Mouse (Mus musculus) v-Abl transformed pro-B cells (cell line): ENCODE measurements around the gene Gm32742.

Experiments
- in situ Hi-C, 2 experiments: fragments of 400-800 bp; cut with MboI; formaldehyde crosslinking; loops; one replicate each; pipeline ENCODE4 v1.15.1; 2025; ENCODE audit not compliant: unreplicated experiment in 2 of 2

The Gm32742 gene

GRCm38 (mm10) chr9:51165312-51166180 is at the start of gene Gm32742:
TSS of gene Gm32742 (minus strand) at chr9:51165517.
- in situ Hi-C loops = loop anchor here (25.0 kb wide), 1 partner anchor 922 kb away; no protein-coding TSS in a partner anchor

- in situ Hi-C loops = loop anchor here (5.0 kb wide), 1 partner anchor 36 kb away; no protein-coding TSS in a partner anchor
Measured at GRCm38 (mm10) chr9:51213729-51214237, 48.5 kb upstream of the Gm32742 start.

DNA sequence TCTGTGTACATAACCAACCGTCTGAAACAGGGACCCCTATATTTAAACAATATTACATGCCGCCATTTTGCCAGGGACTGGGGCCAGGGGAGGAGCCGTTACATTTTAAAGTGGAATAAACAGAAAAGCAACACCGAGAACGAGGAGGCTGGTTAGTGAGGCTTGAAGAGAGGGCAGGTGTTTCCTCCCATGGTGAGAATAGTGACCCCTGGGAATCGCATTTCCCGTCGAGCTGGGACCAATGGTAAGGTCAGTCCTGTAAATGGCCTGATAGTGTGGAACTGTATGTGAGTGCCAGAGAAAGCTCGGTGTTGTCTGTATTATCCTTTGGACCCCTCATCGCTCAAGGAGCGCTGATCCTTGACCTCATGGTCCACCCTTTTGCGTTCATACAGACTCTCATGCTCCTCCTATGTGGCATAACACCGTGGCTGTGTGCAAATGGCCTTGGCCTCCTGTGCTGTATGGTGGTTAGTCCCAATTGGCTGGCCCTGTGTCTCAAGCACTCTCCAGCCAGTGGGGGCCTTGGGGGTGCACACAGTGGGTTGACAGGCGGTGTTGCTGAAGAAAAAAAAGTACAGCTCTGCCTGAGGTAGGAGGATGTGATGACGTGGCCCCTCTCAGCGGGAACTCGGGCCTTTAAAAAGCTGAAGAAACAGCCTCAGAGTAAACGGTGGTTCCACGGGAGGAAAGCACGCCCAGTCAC is 47.9 kb upstream of the Gm32742 start, which contains the start of gene Pou2af1:
Gene Pou2af1, plus strand, starts transcription at position 686 of the 706 bp plus-strand sequence.
- in situ Hi-C loops = loop anchor here (5.0 kb wide), 1 partner anchor 36 kb away; no protein-coding TSS in a partner anchor

GRCm38 (mm10) chr9:51211191-51211590 is 45.9 kb upstream of the Gm32742 start:
- in situ Hi-C loops = loop anchor here (5.0 kb wide), 1 partner anchor 34 kb away; no protein-coding TSS in a partner anchor

DNA sequence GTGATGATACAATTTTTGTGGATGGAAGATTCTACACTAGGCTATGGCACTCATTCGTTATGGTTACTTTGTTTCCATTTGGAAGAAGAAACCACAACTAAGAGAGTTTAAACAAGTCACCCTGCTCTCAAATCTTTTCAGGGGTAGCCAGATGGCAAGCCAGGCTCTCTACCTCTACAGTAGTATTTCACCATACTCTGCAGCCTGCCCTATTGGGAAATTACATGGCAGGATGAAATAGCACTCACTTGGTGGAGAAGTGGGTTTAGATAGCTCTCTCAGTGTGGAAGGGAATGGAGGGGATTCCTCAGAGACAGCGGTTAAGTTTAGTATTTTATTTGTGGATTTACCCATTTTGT is 43.6 kb upstream of the Gm32742 start:
- in situ Hi-C loops = no loop called here

- in situ Hi-C loops = no loop called here
Measured at GRCm38 (mm10) chr9:51194790-51195189, 29.5 kb upstream of the Gm32742 start.

- in situ Hi-C loops = no loop called here
Measured at GRCm38 (mm10) chr9:51190655-51191054, 25.3 kb upstream of the Gm32742 start.

- in situ Hi-C loops = loop anchor here in 1 of 2 experiments (10.0 kb wide), 1 partner anchor 49 kb away; no protein-coding TSS in a partner anchor
Measured at GRCm38 (mm10) chr9:51185871-51186270, 20.6 kb upstream of the Gm32742 start.

GRCm38 (mm10) chr9:51185386-51185785 is 20.1 kb upstream of the Gm32742 start:
- in situ Hi-C loops = loop anchor here in 1 of 2 experiments (10.0 kb wide), 1 partner anchor 49 kb away; no protein-coding TSS in a partner anchor

DNA sequence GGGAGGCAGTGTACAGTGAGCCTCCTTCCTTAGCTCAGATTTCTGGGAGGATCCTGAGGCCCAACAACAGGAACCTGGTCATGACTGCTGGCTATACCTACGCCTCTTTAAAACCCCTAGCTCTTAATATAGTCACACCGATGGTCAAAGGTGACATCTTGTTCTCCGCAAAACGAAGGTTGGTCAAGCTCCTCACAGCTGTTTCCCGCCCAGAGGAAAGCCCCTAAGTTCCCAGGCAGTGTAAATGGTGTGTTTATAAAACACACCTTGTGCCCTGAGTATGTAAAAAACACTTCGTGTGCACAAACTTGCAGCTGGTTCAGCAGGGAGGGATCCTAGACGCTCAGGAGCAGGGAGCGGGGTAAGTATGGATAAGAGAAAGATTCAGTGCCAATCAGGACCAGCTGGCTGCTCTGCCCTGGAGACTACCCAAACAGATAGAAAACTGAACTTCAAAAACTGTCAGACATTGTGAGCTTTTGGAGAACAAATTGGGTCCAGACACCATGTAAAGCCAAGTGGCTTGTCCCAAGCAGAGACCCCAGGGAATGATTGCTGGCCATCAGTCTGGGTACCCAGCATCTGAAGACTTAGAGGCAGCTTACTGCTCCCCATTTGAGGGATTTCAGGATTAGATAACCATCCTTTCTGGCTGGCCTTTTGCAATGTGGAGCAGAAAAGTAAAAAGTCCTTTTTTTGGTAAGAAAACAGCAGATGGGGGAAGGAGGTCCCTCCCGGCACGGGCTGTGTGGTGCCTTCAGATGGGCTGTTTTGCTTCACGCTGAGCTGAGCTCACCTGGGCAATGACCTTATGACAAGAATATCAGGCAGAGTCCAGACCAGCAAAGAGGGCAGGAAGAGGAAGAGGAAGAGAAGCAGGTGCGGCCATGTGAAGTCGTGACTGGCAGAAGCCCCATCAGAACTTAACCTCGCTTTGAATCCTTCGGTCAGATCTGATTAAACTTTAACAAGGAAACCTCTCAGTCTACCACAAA is 17.7 kb upstream of the Gm32742 start:
- in situ Hi-C loops = loop anchor here in 1 of 2 experiments (10.0 kb wide), 1 partner anchor 52 kb away; no protein-coding TSS in a partner anchor

GRCm38 (mm10) chr9:51180621-51181020 is 15.3 kb upstream of the Gm32742 start:
- in situ Hi-C loops = loop anchor here in 1 of 2 experiments (10.0 kb wide), 1 partner anchor 54 kb away; no protein-coding TSS in a partner anchor

- in situ Hi-C loops = loop anchor here (5.0 kb wide), 2 partner anchors 34 to 114 kb away; partner anchors contain the start of gene Pou2af1 (in 2 of the 2)
Measured at GRCm38 (mm10) chr9:51178297-51178696, 13.0 kb upstream of the Gm32742 start.

DNA sequence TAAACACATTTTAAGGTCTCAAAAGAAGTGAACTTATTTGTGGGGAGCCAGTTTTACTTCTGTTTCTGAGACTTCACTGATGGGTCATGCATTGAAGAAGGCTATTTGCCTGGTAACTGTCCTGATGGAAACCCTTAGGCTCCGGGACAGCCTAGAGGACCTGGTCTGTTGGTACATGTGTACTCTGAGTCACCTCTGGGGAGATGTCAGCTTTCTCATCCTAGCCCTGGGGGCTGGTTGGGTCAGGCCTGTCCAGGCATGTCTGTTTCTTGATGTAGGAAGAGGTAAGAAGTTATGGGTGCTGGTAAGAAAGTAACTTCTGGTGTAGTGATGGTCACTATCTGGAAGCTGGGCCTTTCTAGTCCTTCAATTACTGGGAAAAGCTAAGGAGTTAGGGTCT is 10.4 kb upstream of the Gm32742 start:
- in situ Hi-C loops = loop anchor here (5.0 kb wide), 2 partner anchors 37 to 117 kb away; partner anchors contain the start of gene Pou2af1 (in 2 of the 2)

GRCm38 (mm10) chr9:51174890-51175464 is 9.7 kb upstream of the Gm32742 start:
- in situ Hi-C loops = loop anchor here (5.0 to 25.0 kb wide), 3 partner anchors 37 to 912 kb away; partner anchors contain the start of gene Pou2af1 (in 2 of the 2)

GRCm38 (mm10) chr9:51170298-51170697 is 5.0 kb upstream of the Gm32742 start:
- in situ Hi-C loops = loop anchor here (25.0 kb wide), 1 partner anchor 917 kb away; no protein-coding TSS in a partner anchor

- in situ Hi-C loops = loop anchor here (25.0 kb wide), 1 partner anchor 918 kb away; no protein-coding TSS in a partner anchor
Measured at GRCm38 (mm10) chr9:51169133-51169532, 3.8 kb upstream of the Gm32742 start.

DNA sequence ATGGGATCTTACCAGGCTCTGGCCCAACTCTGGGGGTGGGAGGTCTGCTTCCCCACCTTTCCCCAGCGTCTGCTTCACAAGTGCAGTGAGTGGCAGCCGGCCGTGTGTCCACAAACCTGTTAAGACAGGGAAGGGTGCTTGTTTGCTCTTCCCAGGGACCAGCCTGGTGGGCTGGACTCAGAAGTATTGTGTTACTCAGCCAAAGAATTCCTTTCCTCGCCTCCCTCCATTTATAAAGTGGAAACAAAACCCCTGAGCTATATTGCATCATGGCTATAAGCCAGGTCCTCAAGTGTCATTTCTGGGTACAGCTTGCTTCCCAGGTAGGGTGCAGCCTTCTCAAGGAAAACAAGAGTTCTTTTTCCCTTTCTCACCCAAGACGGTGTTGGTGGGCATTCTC is 3.4 kb upstream of the Gm32742 start:
- in situ Hi-C loops = loop anchor here (25.0 kb wide), 1 partner anchor 919 kb away; no protein-coding TSS in a partner anchor

DNA sequence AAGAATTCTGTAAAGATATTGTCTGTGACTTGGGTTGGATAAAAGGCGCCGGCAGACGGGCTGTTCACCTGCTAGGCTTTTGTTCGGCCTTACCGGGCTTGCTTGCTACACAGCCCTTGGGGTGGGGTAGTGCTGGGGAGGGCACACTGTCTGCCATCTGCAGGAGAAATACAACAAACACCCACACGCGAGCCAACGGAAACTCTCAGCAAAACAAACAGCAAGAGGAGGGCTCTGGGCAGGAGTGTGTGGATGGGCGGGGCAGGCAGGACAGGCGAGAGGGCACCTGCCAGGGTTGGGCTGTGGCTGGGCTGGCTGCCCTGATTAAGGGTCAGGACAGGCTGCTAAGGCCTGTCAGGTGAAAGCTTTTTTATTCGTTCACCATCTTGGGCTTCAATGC is 2.6 kb upstream of the Gm32742 start:
- in situ Hi-C loops = loop anchor here (25.0 kb wide), 1 partner anchor 919 kb away; no protein-coding TSS in a partner anchor
